Mouse (Mus musculus) hindbrain, embryonic 13.5 days (tissue): Measurements from ENCODE around the gene Epo. TPM values are rescaled to one million over a fixed set of nuclear protein-coding genes. Genes with fewer than 3 reads are reported as not detected.

Experiments used
- ATAC-seq: fragments of 200-750 bp; cut with Nextera tagmentation; 2 replicates; pipeline ENCODE4 v1.8.0; 2017; ENCODE audit warnings: moderate TSS enrichment; ENCODE audit not compliant: low FRiP score
- H3K27ac ChIP-seq: fragments of 300-500 bp; sonication (generic); 2 replicates; pipeline ENCODE4 v1.5.1; 2015; ENCODE audit warnings: inconsistent platforms, mild to moderate bottlenecking, moderate library complexity
- H3K27me3 ChIP-seq: fragments of 300-500 bp; sonication (generic); 2 replicates; pipeline ENCODE4 v1.6.1; 2015; ENCODE audit warnings: mild to moderate bottlenecking, inconsistent platforms
- H3K36me3 ChIP-seq: fragments of 300-500 bp; sonication (generic); 2 replicates; pipeline ENCODE4 v1.6.1; 2015; ENCODE audit warnings: mild to moderate bottlenecking, inconsistent platforms
- H3K4me1 ChIP-seq: fragments of 300-500 bp; sonication (generic); replicated peaks from 2 replicates; pipeline ENCODE4 v1.6.1; 2015; ENCODE audit warnings: inconsistent platforms
- H3K4me2 ChIP-seq: fragments of 300-500 bp; sonication (generic); 2 replicates; pipeline ENCODE4 v1.6.1; 2015; ENCODE audit warnings: inconsistent platforms, mild to moderate bottlenecking, moderate library complexity
- H3K4me3 ChIP-seq: fragments of 300-500 bp; sonication (generic); 2 replicates; pipeline ENCODE4 v1.5.1; 2015; ENCODE audit warnings: mild to moderate bottlenecking, inconsistent platforms
- H3K9ac ChIP-seq: fragments of 300-500 bp; sonication (generic); 2 replicates; pipeline ENCODE4 v1.6.1; 2015; ENCODE audit warnings: mild to moderate bottlenecking, inconsistent platforms
- H3K9me3 ChIP-seq: fragments of 300-500 bp; sonication (generic); 2 replicates; pipeline ENCODE4 v1.6.1; 2016; ENCODE audit warnings: inconsistent platforms
- WGBS: fragments of 180-500 bp; shearing (Covaris S2); methylation state at CpG from one replicate; pipeline ENCODE4 v1.1.7; 2015; 5-methylcytosine and 5-hydroxymethylcytosine counted together
- polyA plus RNA-seq: library from polyadenylated mRNA; unstranded; fragments of >200 nt; fragmentation: Nextera tagmentation; extraction: Ambion mirVana; gene quantifications from 2 replicates; pipeline ENCODE4 v1.2.1, GENCODE M21; 2015

Epo gene
- polyA plus RNA-seq, 1 experiment from 2014 or later, result not detected

GRCm38 (mm10) chr5:137537461-137537860 lies 4.4 kb upstream of the Epo start:
- Histone ChIP-seq H3K9me3 (no peaks in the 10 kb centered on the region), H3K36me3 (no peaks in the 10 kb centered on the region), H3K9ac (no peak overlapping the region), H3K4me3 (no peak overlapping the region), H3K4me2 (no peak overlapping the region), H3K4me1 (peaks cover 4% of the 10 kb centered on the region; the same call in 1 of the 2 replicates), H3K27me3 (no peaks in the 10 kb centered on the region), H3K27ac (no peak overlapping the region)
- 63% methylated on average over 4 of the region's 4 CpGs for WGBS
- ATAC-seq, result no peak

GRCm38 (mm10) chr5:137535318-137535717 lies 2.3 kb upstream of the Epo start:
- H3K9ac ChIP-seq, result no peak overlapping the region
- H3K4me1 ChIP-seq, result peaks cover 7% of the 10 kb centered on the region
- no peak overlapping the region for H3K4me2 ChIP-seq
- H3K36me3 ChIP-seq, result 0 out of 2 replicates have a peak, but pooled peaks cover under 1% of the 10 kb centered on the region
- H3K27ac ChIP-seq, result no peak overlapping the region
- no peaks in the 10 kb centered on the region for H3K9me3 ChIP-seq
- 86% methylated on average over 9 of the region's 9 CpGs for WGBS
- no peak overlapping the region for H3K4me3 ChIP-seq
- ATAC-seq, result no peak
- H3K27me3 ChIP-seq, result no peaks in the 10 kb centered on the region

GRCm38 (mm10) chr5:137534762-137535161 lies 1.7 kb upstream of the Epo start:
- WGBS, result 92% methylated on average over 3 of the region's 3 CpGs
- no peak overlapping the region for H3K4me3 ChIP-seq
- no peaks in the 10 kb centered on the region for H3K27me3 ChIP-seq
- H3K9me3 ChIP-seq, result no peaks in the 10 kb centered on the region
- H3K9ac ChIP-seq, result no peak overlapping the region
- peaks cover 6% of the 10 kb centered on the region for H3K36me3 ChIP-seq
- no peak for ATAC-seq
- no peak overlapping the region for H3K27ac ChIP-seq
- no peak overlapping the region for H3K4me2 ChIP-seq
- peaks cover 12% of the 10 kb centered on the region for H3K4me1 ChIP-seq

- peak overlapping the region; percentile 100 for H3K9ac ChIP-seq
- ATAC-seq, result no peak
Measured at GRCm38 (mm10) chr5:137532808-137533116, 280 bp downstream of the Epo start.

GRCm38 (mm10) chr5:137532131-137532807 lies 773 bp downstream of the Epo start:
- H3K4me1 ChIP-seq, result peaks cover 36% of the 10 kb centered on the region
- peaks cover 31% of the 10 kb centered on the region for H3K36me3 ChIP-seq
- peak overlapping the region; percentile 100 for H3K9ac ChIP-seq
- WGBS, result under 1% methylated on average over 19 of the region's 19 CpGs
- peak overlapping the region; percentile 99 for H3K27ac ChIP-seq
- peak overlapping the region; percentile 98 for H3K4me3 ChIP-seq
- peak overlapping the region; percentile 94 for H3K4me2 ChIP-seq
- H3K9me3 ChIP-seq, result no peaks in the 10 kb centered on the region
- peak; percentile 2 for ATAC-seq
- H3K27me3 ChIP-seq, result no peaks in the 10 kb centered on the region

More at GRCm38 (mm10) chr5:137532808-137533116, 280 bp downstream of the Epo start:
- 0% methylated on average over 9 of the region's 12 CpGs for WGBS
- peak overlapping the region; percentile 94 for H3K4me2 ChIP-seq
- H3K4me1 ChIP-seq, result peaks cover 31% of the 10 kb centered on the region
- no peaks in the 10 kb centered on the region for H3K9me3 ChIP-seq
- peak overlapping the region; percentile 99 for H3K27ac ChIP-seq
- H3K27me3 ChIP-seq, result no peaks in the 10 kb centered on the region
- H3K4me3 ChIP-seq, result peak overlapping the region; percentile 98
- H3K36me3 ChIP-seq, result peaks cover 26% of the 10 kb centered on the region

- H3K4me3 ChIP-seq, result peak overlapping the region; percentile 98
- peaks cover 37% of the 10 kb centered on the region for H3K36me3 ChIP-seq
- H3K4me2 ChIP-seq, result peak overlapping the region; percentile 94
- peaks cover 40% of the 10 kb centered on the region for H3K4me1 ChIP-seq
- H3K27ac ChIP-seq, result peak overlapping the region; percentile 99
- peak overlapping the region; percentile 100 for H3K9ac ChIP-seq
- WGBS, result under 1% methylated on average over 51 of the region's 51 CpGs
- H3K27me3 ChIP-seq, result no peaks in the 10 kb centered on the region
- ATAC-seq, result peak; percentile 12
- no peaks in the 10 kb centered on the region for H3K9me3 ChIP-seq
Measured at GRCm38 (mm10) chr5:137531414-137532130, 1.5 kb downstream of the Epo start.

- peak; percentile 70 for ATAC-seq
- Histone ChIP-seq H3K4me3 (peak overlapping the region; percentile 98), H3K27ac (peak overlapping the region; percentile 99), H3K27me3 (no peaks in the 10 kb centered on the region), H3K9ac (peak overlapping the region; percentile 100), H3K4me2 (peak overlapping the region; percentile 94), H3K4me1 (peaks cover 46% of the 10 kb centered on the region), H3K36me3 (peaks cover 43% of the 10 kb centered on the region), H3K9me3 (no peaks in the 10 kb centered on the region)
- under 1% methylated on average over 43 of the region's 46 CpGs for WGBS
Measured at GRCm38 (mm10) chr5:137530588-137531413, 2.2 kb downstream of the Epo start.

GRCm38 (mm10) chr5:137530075-137530474 lies 3.0 kb downstream of the Epo start:
- Histone ChIP-seq H3K36me3 (peaks cover 50% of the 10 kb centered on the region), H3K9me3 (no peaks in the 10 kb centered on the region), H3K27me3 (no peaks in the 10 kb centered on the region), H3K9ac (peak overlapping the region; percentile 100), H3K4me2 (peak overlapping the region; percentile 94), H3K27ac (peak overlapping the region; percentile 99), H3K4me3 (peak overlapping the region; percentile 98), H3K4me1 (peaks cover 51% of the 10 kb centered on the region)
- no peak for ATAC-seq
- 63% methylated on average over 8 of the region's 8 CpGs for WGBS

- H3K4me1 ChIP-seq, result peaks cover 51% of the 10 kb centered on the region
- H3K4me3 ChIP-seq, result peak overlapping the region; percentile 98
- H3K27me3 ChIP-seq, result no peaks in the 10 kb centered on the region
- no peak for ATAC-seq
- H3K9me3 ChIP-seq, result no peaks in the 10 kb centered on the region
- peak overlapping the region; percentile 100 for H3K9ac ChIP-seq
- H3K36me3 ChIP-seq, result peaks cover 57% of the 10 kb centered on the region
- peak overlapping the region; percentile 99 for H3K27ac ChIP-seq
- H3K4me2 ChIP-seq, result peak overlapping the region; percentile 94
- WGBS, result 66% methylated on average over 15 of the region's 15 CpGs
Measured at GRCm38 (mm10) chr5:137529221-137529995, 3.6 kb downstream of the Epo start.

- no peak for ATAC-seq
- peaks cover 48% of the 10 kb centered on the region for H3K4me1 ChIP-seq
- WGBS, result 84% methylated on average over 22 of the region's 22 CpGs
- H3K27ac ChIP-seq, result peak overlapping the region; percentile 99
- peaks cover 67% of the 10 kb centered on the region for H3K36me3 ChIP-seq
- no peak overlapping the region for H3K4me2 ChIP-seq
- no peak overlapping the region for H3K4me3 ChIP-seq
- H3K9ac ChIP-seq, result peak overlapping the region; percentile 100
- no peaks in the 10 kb centered on the region for H3K9me3 ChIP-seq
- H3K27me3 ChIP-seq, result no peaks in the 10 kb centered on the region
Measured at GRCm38 (mm10) chr5:137528247-137528968, 4.6 kb downstream of the Epo start.

- no peak for ATAC-seq
- 33% methylated on average over 1 of the region's 1 CpGs for WGBS
- Histone ChIP-seq H3K9me3 (no peaks in the 10 kb centered on the region), H3K9ac (no peak overlapping the region), H3K4me3 (no peak overlapping the region), H3K36me3 (peaks cover 77% of the 10 kb centered on the region), H3K4me2 (no peak overlapping the region), H3K4me1 (peaks cover 48% of the 10 kb centered on the region), H3K27me3 (no peaks in the 10 kb centered on the region), H3K27ac (peak overlapping the region; percentile 76)
Measured at GRCm38 (mm10) chr5:137527413-137527812, 5.6 kb downstream of the Epo start.
